Mouse (Mus musculus) myocyte (in vitro differentiated cells): ENCODE measurements around the gene Col8a2.

Experiments used
- CEBPB ChIP-seq: IDR thresholded peaks from 2 replicates; pipeline ENCODE4 v1.6.1; 2011; ENCODE audit warnings: mild to moderate bottlenecking, moderate library complexity; ENCODE audit not compliant: poor library complexity, insufficient read depth, severe bottlenecking
- E2F4 ChIP-seq: IDR thresholded peaks from one replicate; pipeline ENCODE4 v1.6.1; 2011; ENCODE audit warnings: mild to moderate bottlenecking, control low read depth, moderate library complexity; ENCODE audit not compliant: insufficient read depth
- MAX ChIP-seq: IDR thresholded peaks from one replicate; pipeline ENCODE4 v1.6.1; 2011; ENCODE audit warnings: low read depth, mild to moderate bottlenecking, control low read depth
- MYOD1 ChIP-seq, 3 experiments: IDR thresholded peaks; one replicate each; pipeline ENCODE4 v1.6.1; 2011; ENCODE audit warnings: control low read depth in 2 of 3, low read depth in 2 of 3, mild to moderate bottlenecking in 2 of 3, moderate library complexity in 1 of 3; ENCODE audit not compliant: insufficient read length in 2 of 3, control insufficient read depth in 1 of 3
- MYOG ChIP-seq, 3 experiments: IDR thresholded peaks; one replicate each; pipeline ENCODE4 v1.6.1; 2011; ENCODE audit warnings: control low read depth in 2 of 3, low read depth in 2 of 3, mild to moderate bottlenecking in 2 of 3; ENCODE audit not compliant: insufficient read length in 2 of 3, control insufficient read depth in 1 of 3, insufficient read depth in 1 of 3
- POLR2A ChIP-seq: IDR thresholded peaks from one replicate; pipeline ENCODE4 v1.6.1; 2011; ENCODE audit warnings: low read depth, mild to moderate bottlenecking, control low read depth, moderate library complexity; ENCODE audit not compliant: insufficient read length
- POLR2AphosphoS2 ChIP-seq: IDR thresholded peaks from one replicate; pipeline ENCODE4 v1.6.1; 2011; ENCODE audit warnings: low read depth, control low read depth; ENCODE audit not compliant: insufficient read length
- REST ChIP-seq: IDR thresholded peaks from one replicate; pipeline ENCODE4 v1.6.1; 2011; ENCODE audit warnings: mild to moderate bottlenecking, control low read depth, moderate library complexity; ENCODE audit not compliant: insufficient read depth, insufficient read length
- SRF ChIP-seq: IDR thresholded peaks from one replicate; pipeline ENCODE4 v1.6.1; 2011; ENCODE audit warnings: low read depth; ENCODE audit not compliant: control insufficient read depth, insufficient read length
- TCF12 ChIP-seq: IDR thresholded peaks from one replicate; pipeline ENCODE4 v1.6.1; 2011; ENCODE audit warnings: mild to moderate bottlenecking, control low read depth; ENCODE audit not compliant: poor library complexity, insufficient read depth, severe bottlenecking
- TCF3 ChIP-seq: IDR thresholded peaks from one replicate; pipeline ENCODE4 v1.6.1; 2011; ENCODE audit warnings: low read depth, control low read depth; ENCODE audit not compliant: insufficient read length
- USF1 ChIP-seq: IDR thresholded peaks from one replicate; pipeline ENCODE4 v1.6.1; 2011; ENCODE audit warnings: low read depth, mild to moderate bottlenecking, control low read depth, moderate library complexity

DNA sequence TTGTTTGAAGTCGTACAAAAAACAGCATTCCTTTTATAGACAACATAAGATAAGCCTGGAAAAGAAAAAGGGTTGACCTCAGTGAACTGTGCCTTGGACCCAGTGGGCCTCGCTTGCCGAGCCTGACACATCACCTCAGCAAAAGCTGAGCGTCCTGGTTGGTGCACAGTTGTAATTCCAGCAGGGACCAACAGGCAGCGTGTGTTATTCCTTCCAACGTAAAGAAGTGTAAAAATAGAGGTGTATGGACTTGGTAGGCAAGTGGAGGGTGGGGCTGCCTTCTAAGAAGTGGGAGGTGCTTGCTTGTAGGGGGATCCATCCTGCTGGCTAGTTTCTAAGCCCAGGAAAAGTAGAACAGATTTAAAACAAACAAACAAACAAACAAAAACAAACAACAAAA lies 39.4 kb downstream of the Col8a2 start:
- TF ChIP-seq MAX, result no peak
- TF ChIP-seq TCF12, result no peak
- TF ChIP-seq POLR2A, result no peak
- TF ChIP-seq REST, result no peak
- no peak for TF ChIP-seq POLR2AphosphoS2
- TF ChIP-seq TCF3, result no peak
- TF ChIP-seq MYOG (IDR thresholded peaks at IDR 0.05; ENCODE audit: control insufficient read depth in 1 of 3, insufficient read depth in 1 of 3, insufficient read length in 2 of 3, low read depth in 2 of 3), result no peak
- TF ChIP-seq CEBPB, result no peak
- TF ChIP-seq SRF, result no peak
- no peak for TF ChIP-seq USF1
- TF ChIP-seq E2F4, result no peak
- TF ChIP-seq MYOD1 (IDR thresholded peaks at IDR 0.05; ENCODE audit: control insufficient read depth in 1 of 3, insufficient read length in 2 of 3, low read depth in 2 of 3), result no peak
